Mouse (Mus musculus) spleen, adult 2 months (tissue): ENCODE measurements at regions not wholly inside any gene's neighbourhood (a gene's known extent, or its start where the extent isn't known, plus 50 kb on each side); places are given as distances from the start of the nearest gene placed in this dataset.

Source experiments
- CTCF ChIP-seq: fragments of 200-500 bp; IDR thresholded peaks from 2 replicates; pipeline ENCODE4 v1.5.1; 2011; ENCODE audit warnings: mild to moderate bottlenecking, inconsistent platforms; ENCODE audit not compliant: insufficient read depth, insufficient read length, insufficient replicate concordance; ENCODE audit errors: extremely low read depth
- POLR2A ChIP-seq: fragments of 200-500 bp; IDR thresholded peaks from 2 replicates; pipeline ENCODE4 v1.6.1; 2011; ENCODE audit warnings: low read depth, low read length, inconsistent platforms

GRCm38 (mm10) chr16:29950136-29950535 lies 114.0 kb upstream of the Hes1 start:
- no peak for TF ChIP-seq CTCF
- no peak for TF ChIP-seq POLR2A
